Mouse (Mus musculus): Measurements from ENCODE around the gene Fgf3.

- TF ChIP-seq POLR2A (IDR thresholded peaks at IDR 0.05; ENCODE audit: insufficient read depth, low read depth, low read length) (no peak), CTCF (IDR thresholded peaks at IDR 0.05; ENCODE audit: insufficient read depth, low read depth, low read length) (no peak)
Observed at GRCm38 (mm10) chr7:144874226-144874625, 36.3 kb downstream of the Fgf3 start.
